Mouse (Mus musculus) pancreas, adult 10 weeks (tissue): ENCODE results near the gene Etd. TPM values are rescaled to one million over a fixed set of nuclear protein-coding genes. Genes with fewer than 3 reads are reported as not detected.

ENCODE experiments used
- polyA plus RNA-seq: library from polyadenylated mRNA; stranded (reverse); fragments of 350-450 nt; fragmentation: Illumina TruSeq; extraction: RNeasy Lipid Tissue Mini Kit (QIAGEN cat#74804); gene quantifications from one replicate; pipeline ENCODE4 v1.2.3, GENCODE M21; 2015; ENCODE audit warnings: low read depth, low replicate concordance; ENCODE audit not compliant: insufficient read depth

Etd gene
- not detected for polyA plus RNA-seq

GRCm38 (mm10) chrX:53434618-53435017 lies at the start of gene Etd:
Etd (plus strand) TSS chrX:53434918.

Other genes starting within 250 kb of the Etd start
- not detected for gene Plac1, start 194.8 kb upstream of the Etd start, polyA plus RNA-seq
- 0.74 TPM for gene Fam122b, start 165.1 kb upstream of the Etd start, polyA plus RNA-seq
- not detected for gene Fam122c, start 161.5 kb upstream of the Etd start, polyA plus RNA-seq
- gene Mospd1, start 64.4 kb upstream of the Etd start, polyA plus RNA-seq: 4.8 TPM
- gene Rtl8c, start 173.1 kb downstream of the Etd start, polyA plus RNA-seq: 9.1 TPM
- gene Gm14597, start 174.1 kb downstream of the Etd start, polyA plus RNA-seq: not detected
- gene Rtl8a, start 208.8 kb downstream of the Etd start, polyA plus RNA-seq: 29.6 TPM
- gene Rtl8b, start 235.5 kb downstream of the Etd start, polyA plus RNA-seq: 24.2 TPM